Mouse (Mus musculus) monocyte, adult 2 months (primary cell): Measurements from ENCODE around the gene Hspb1.
A peak's percentile ranks its signal among the peaks of the same experiment; 100 is the strongest.

ENCODE experiments used
- DNase-seq, 2 experiments: peaks; one replicate each; pipeline ENCODE4 v3.0.0; 2022; ENCODE audit warnings: low spot score in 2 of 2, low read depth in 1 of 2

Gene Hspb1

DNA sequence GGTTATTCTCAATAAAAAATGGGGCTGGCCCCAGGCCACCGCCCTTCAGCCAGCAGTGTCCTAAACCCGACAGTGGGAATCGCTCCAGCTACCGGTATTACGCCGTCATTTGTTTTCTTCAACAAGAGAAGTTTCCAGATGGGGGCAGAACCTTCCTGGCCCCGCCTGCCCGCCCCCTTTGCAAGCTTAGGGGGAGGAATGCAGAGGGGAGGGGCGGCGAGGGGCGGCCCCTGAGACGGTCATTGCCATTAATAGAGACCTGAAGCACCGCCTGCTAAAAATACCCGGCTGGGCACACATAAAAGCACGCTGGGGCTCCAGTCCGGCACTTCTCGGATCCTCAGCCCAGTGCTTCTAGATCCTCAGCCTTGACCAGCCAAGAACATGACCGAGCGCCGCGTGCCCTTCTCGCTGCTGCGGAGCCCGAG, at the start of gene Hspb1:
Gene Hspb1, plus strand, starts transcription at position 245 of the 428 bp plus-strand sequence.
- DNase-seq = no peak

GRCm38 (mm10) chr5:135841651-135842050, 46.1 kb upstream of the Hspb1 start:
- no peak for DNase-seq

DNA sequence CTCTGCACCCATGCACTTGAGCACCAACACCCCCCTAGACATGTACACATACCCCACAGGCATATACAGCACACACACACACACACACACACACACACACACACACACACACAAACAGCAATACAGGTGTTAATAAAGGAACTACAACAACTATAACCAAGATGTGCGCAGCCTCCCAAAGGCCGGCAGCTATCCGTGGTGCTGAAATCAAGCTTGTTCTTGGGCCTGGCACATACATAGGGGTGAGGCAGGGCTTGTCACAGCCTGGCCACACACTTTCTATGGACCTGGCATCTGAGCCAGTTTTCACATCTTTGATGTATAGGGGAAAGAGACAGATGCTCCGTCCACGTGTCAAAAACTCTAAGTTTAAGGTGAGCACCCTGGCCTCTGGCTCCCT, 44.3 kb upstream of the Hspb1 start:
- DNase-seq = no peak

DNA sequence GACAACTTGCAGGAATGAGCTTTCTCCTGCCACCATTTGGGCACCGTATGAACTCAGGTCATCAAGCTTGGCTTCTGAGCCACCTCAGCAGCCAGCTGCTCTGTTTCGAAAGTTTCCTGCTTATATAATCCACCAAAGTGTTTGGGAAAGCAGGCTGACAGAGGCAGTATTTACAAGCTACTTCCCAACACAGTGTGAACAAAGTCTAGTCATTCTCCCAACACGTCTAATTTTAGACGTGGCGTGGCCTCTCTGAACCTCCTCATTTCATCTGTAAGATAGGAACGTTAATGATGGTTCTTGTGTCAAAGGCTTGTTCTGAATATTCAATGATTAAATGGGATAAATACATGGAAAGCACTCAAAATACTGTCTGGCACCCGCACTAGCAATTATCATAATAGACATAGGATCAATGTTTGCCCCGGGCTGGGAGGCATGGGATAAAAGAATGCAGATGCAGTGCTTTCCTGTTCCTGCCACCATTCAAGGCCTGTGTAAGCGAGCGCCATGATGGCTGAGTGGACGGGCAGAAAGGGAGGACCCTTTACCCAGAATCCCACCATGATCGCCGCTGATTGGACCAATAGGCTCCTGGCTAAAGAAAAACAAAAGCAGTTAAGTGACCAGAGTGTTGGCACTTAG, 41.9 kb upstream of the Hspb1 start:
- no peak for DNase-seq

DNA sequence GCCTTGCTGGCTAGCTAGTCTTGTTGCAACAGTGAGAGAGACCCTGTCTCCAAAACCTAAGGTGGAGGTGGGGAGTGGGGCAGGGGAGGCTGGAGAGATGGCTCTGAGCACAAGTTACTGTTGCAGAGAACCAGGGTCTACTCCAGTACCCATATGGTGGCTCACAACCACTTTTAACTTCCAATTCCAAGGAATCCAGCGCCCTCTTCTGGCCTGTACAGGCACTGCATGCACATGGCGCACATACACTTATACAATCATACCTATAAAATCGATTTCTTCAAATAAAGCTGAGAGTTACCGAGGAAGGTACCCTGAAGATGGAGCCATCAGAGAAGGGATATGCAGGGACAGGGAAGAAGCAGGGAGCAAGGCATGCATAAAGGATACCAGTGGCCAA, 40.3 kb upstream of the Hspb1 start:
- no peak for DNase-seq

GRCm38 (mm10) chr5:135847881-135848280, 39.8 kb upstream of the Hspb1 start:
- no peak for DNase-seq

GRCm38 (mm10) chr5:135851024-135851423, 36.7 kb upstream of the Hspb1 start:
- DNase-seq = no peak

DNA sequence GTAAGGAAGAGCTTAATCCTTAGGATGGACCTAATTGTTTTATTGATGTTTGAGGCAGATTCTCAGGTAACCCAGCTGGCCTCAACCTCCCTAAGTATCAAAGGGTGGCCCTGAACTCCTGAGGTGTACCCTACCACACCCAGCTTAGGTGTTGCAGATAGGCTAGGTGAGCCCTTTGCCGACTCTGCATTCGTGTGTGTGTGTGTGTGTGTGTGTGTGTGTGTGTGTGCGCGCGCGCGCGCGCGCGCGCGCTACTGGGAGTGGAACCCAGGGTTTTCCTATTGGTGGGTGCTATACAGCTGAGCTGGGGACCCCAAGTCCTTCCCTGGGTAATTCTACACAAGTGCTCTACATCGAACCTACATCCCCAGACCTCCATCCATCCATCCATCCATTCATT, 36.2 kb upstream of the Hspb1 start:
- DNase-seq = no peak

DNA sequence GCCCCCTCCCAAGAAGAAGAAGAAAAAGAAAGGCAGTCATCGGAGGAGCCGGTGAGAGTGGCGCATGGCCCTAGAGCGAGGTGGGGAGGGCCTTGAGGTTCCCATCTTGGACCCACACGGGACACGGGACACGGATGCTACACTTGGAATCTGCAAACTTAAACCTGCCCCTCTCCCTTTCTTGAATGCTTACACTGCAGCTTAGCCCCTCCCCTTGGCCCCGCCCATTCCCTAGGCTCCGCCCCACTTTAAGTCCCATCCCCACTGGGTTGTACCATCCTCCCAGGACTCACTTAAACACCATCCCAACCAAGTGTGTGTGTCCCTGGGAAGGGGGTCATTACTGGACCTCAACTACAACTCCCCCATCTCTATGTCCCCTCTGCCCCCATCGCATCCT, 35.3 kb upstream of the Hspb1 start:
- DNase-seq = no peak

DNA sequence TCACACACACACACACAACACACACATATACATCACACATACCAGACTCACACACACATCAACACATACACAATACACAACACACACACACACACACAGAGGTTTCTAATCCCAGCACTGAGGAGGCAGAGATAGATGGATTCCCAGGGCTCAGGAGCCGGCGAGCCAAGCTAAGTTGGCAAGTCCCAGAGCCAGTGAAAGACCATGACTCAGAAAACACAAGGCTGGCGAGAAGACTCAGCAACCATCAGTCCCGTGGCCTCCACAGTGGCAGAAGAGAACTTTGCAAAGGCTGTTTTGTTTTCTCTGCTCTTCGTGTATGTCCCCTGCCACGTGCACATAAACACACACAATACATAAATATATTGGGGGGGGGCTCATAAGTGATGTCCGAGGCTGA, 34.0 kb upstream of the Hspb1 start:
- no peak for DNase-seq

- DNase-seq = peak in 1 of 2 experiments; percentile 35
Observed at GRCm38 (mm10) chr5:135855156-135855555, 32.6 kb upstream of the Hspb1 start.

GRCm38 (mm10) chr5:135866662-135867061, 21.1 kb upstream of the Hspb1 start:
- DNase-seq = no peak

- DNase-seq = no peak
Observed at GRCm38 (mm10) chr5:135867637-135868593, 19.8 kb upstream of the Hspb1 start.

DNA sequence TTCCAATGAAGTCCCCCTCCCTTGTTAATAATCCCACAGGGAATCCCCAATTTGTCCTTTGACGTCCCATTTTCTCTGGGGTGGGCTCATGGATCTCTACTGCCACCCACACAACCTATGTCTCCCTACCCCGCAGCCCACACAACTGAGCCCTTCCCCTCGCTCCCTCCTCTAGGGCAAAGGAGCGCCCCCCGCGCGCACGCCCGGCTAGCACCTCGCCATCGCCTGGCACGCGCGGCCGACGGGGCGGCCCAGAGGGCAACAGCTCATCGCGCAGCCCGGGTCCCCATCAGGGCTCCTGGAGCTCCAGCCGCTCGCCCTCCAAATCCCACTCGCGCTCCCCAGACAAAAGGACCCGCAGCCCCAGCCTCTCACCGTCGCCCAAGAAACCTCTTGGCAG, 19.1 kb upstream of the Hspb1 start:
- no peak for DNase-seq

- no peak for DNase-seq
Observed at GRCm38 (mm10) chr5:135869661-135870423, 17.9 kb upstream of the Hspb1 start.

DNA sequence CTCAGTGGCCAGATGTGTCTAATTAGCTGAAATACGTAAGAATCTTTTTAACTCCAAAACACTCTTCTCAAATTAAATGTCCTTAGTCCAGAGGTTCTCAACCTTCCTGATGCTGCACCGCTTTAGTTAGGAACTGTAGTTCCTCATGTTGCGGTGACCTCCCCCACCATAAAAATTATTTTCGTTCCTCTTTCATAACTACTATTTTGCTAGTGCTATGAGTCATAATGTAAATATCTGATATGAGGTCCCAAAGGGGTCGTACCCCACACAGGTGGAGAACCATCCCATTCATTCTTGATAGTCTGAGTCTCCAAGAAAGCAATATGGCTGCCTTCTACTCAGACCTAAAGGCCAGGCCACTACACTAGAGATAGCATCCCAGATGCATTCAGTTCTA, 17.2 kb upstream of the Hspb1 start:
- no peak for DNase-seq

DNA sequence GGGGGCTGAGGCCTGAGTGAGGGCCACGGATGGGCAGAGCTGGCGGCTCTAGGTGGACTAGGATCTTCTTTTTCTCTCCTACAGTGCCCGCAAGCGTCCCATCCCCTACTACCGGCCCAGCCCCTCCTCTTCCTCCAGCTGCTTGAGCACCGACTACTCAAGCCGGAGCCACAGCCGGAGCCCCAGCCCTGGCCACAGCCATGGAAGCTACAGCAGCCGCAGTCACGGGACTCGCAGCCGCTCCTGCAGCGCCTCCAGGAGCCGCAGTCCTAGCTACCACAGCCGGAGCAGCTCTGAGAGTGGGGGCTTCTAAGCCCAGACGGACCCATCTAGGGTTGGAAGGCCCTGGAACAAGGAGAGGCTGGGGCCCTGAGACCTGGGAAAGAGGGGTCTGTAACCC, 14.7 kb upstream of the Hspb1 start:
- no peak for DNase-seq

DNA sequence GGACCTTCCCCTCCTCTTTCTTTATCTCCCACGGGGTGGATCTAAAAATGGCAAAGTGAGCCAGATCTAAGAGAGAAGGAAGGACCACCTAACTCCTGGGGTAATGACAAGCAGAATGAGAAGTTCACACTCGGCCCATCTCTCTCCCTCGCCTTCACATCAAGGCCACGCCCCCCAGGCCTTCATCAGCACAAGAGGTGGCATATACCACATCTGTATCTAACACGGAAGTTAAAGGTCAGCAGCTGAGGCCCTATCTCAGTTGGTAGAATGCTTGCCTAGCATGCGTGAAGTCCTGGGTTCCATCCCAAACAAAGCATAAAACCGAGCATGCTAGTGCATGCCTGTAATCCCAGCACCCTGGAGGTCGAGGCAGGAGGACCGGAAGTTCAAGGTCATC, 14.0 kb upstream of the Hspb1 start:
- DNase-seq = no peak

GRCm38 (mm10) chr5:135877180-135877579, 10.5 kb upstream of the Hspb1 start:
- no peak for DNase-seq

DNA sequence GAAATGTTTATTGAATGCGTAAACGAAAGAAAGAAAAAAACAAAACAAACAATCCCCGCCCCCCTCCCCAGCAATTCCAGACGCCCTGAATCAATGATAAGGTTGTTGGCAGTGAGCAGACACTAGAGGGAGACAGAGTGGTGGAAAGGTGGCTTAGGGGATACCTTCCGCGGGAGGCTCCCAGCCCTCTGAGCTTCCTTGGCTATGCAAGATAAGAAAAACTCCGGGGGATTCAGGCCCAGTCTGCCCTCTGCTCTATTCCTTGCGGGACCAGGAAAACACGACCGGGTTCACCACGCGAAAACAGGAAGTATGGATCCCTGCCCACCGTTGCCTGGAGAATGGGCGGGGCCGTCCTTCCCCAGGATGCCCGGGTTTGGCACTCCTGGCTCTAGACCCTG, 9.9 kb upstream of the Hspb1 start:
- DNase-seq = no peak

GRCm38 (mm10) chr5:135879449-135880158, 8.1 kb upstream of the Hspb1 start:
- no peak for DNase-seq
